In the genomic region with DNA sequence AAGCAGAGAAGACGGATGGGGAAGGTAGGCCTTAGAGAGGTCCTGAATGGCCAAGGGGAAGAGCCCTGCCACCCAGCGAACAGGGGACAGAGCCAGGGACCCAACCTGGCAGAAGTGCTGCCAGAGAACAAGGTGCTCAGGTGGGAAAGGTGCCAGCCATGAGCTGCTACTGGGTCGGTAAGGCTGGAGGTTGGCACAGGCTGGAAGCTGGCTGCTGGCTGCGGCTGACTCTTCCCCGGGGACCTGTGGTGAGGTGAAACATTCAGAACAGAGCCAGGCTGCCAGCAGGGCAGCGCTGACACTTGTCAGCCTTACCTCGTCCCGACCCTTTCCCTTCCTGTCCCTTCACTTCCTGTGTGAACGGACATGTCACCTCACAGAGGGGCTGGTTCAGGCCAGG, we compare ENCODE assay signal across 11 mouse cellular contexts.
DNase-seq lines count a peak whose midpoint lies in the region; ATAC-seq and TF ChIP-seq lines count a peak whose summit lies in the region.
"Had no signal": no experiment of that assay in that cellular context is flagged by ENCODE, and none has a peak within 500 bp of the region (broad histone marks: within the 10 kb centered on the region; RNA-seq: fewer than 3 reads in every experiment).

No protein-coding gene starts in this region.

- no peaks in the 10 kb centered on the region for H3K27me3 ChIP-seq in intestine, embryonic 15.5 days (replicated peaks)
- no peaks in the 10 kb centered on the region for H3K27me3 ChIP-seq in intestine, postnatal 0 days (replicated peaks; ENCODE audit: control insufficient read depth, insufficient read depth, low read length)
- no peaks in the 10 kb centered on the region for H3K27me3 ChIP-seq in kidney, postnatal 0 days (ENCODE audit: insufficient read depth, low read length)
- H3K27me3 ChIP-seq in forebrain, embryonic 16.5 days (replicated peaks; ENCODE audit: control insufficient read depth, insufficient read depth, low read length): peaks cover 10% of the 10 kb centered on the region; the same call in 1 of the 2 replicates

- H3K9ac ChIP-seq in intestine, embryonic 15.5 days: no peak overlapping the region
- H3K9ac ChIP-seq in intestine, postnatal 0 days (ENCODE audit: low read depth, low read length): no peak overlapping the region
- no peak overlapping the region for H3K9ac ChIP-seq in kidney, postnatal 0 days (ENCODE audit: low read depth, low read length)
- no peak overlapping the region for H3K9ac ChIP-seq in forebrain, embryonic 16.5 days (replicated peaks; ENCODE audit: low read depth, low read length)
- H3K9ac ChIP-seq: hindbrain, embryonic 14.5 days; limb, embryonic 12.5 days had no signal

- no peaks in the 10 kb centered on the region for H3K36me3 ChIP-seq in intestine, embryonic 15.5 days
- peaks cover 17% of the 10 kb centered on the region; the same call in 1 of the 2 replicates for H3K36me3 ChIP-seq in intestine, postnatal 0 days (ENCODE audit: control insufficient read depth, insufficient read depth)
- H3K36me3 ChIP-seq in kidney, postnatal 0 days (ENCODE audit: insufficient read depth, low read length): 0 out of 2 replicates have a peak, but pooled peaks cover 4% of the 10 kb centered on the region
- no peaks in the 10 kb centered on the region for H3K36me3 ChIP-seq in forebrain, embryonic 16.5 days (ENCODE audit: control insufficient read depth, insufficient read depth)
- H3K36me3 ChIP-seq: limb, embryonic 12.5 days had no signal

- TF ChIP-seq CTCF in intestine, postnatal 0 days (IDR thresholded peaks at IDR 0.05; ENCODE audit: low read depth): no peak
- TF ChIP-seq CTCF in kidney, postnatal 0 days (IDR thresholded peaks at IDR 0.05; ENCODE audit: low read depth): no peak

- H3K4me2 ChIP-seq in intestine, embryonic 15.5 days (replicated peaks): no peak overlapping the region
- H3K4me2 ChIP-seq in intestine, postnatal 0 days (replicated peaks; ENCODE audit: low read depth): no peak overlapping the region
- H3K4me2 ChIP-seq in kidney, postnatal 0 days (ENCODE audit: low read length): no peak overlapping the region
- H3K4me2 ChIP-seq in forebrain, embryonic 16.5 days (ENCODE audit: low read length): no peak overlapping the region
- H3K4me2 ChIP-seq: hindbrain, embryonic 14.5 days; limb, embryonic 12.5 days had no signal

- WGBS in intestine, embryonic 15.5 days: 67% methylated on average over 9 of the region's 9 CpGs
- 76% methylated on average over 9 of the region's 9 CpGs for WGBS in intestine, postnatal 0 days
- WGBS in kidney, postnatal 0 days: 65% methylated on average over 9 of the region's 9 CpGs
- 76% methylated on average over 9 of the region's 9 CpGs for WGBS in forebrain, embryonic 16.5 days

- 0 out of 2 replicates have a peak overlapping the region, but pooled peaks have one; percentile 13 for H3K27ac ChIP-seq in intestine, embryonic 15.5 days
- H3K27ac ChIP-seq in intestine, postnatal 0 days (ENCODE audit: low read depth, low read length): no peak overlapping the region
- 0 out of 2 replicates have a peak overlapping the region, but pooled peaks have one; percentile 2 for H3K27ac ChIP-seq in kidney, postnatal 0 days
- no peak overlapping the region for H3K27ac ChIP-seq in forebrain, embryonic 16.5 days (ENCODE audit: low read length)
- H3K27ac ChIP-seq: hindbrain, embryonic 14.5 days; limb, embryonic 12.5 days had no signal

- H3K4me1 ChIP-seq in intestine, embryonic 15.5 days (replicated peaks): peaks cover 45% of the 10 kb centered on the region
- peaks cover 5% of the 10 kb centered on the region; the same call in 1 of the 2 replicates for H3K4me1 ChIP-seq in intestine, postnatal 0 days (replicated peaks; ENCODE audit: control insufficient read depth, insufficient read depth, low read length)
- H3K4me1 ChIP-seq in kidney, postnatal 0 days (replicated peaks; ENCODE audit: insufficient read depth, low read length): peaks cover 43% of the 10 kb centered on the region
- peaks cover 21% of the 10 kb centered on the region for H3K4me1 ChIP-seq in forebrain, embryonic 16.5 days (replicated peaks; ENCODE audit: control insufficient read depth, insufficient read depth, low read length)

- H3K4me3 ChIP-seq in intestine, embryonic 15.5 days (replicated peaks): no peak overlapping the region
- H3K4me3 ChIP-seq in intestine, postnatal 0 days (ENCODE audit: low read depth, low read length): no peak overlapping the region
- H3K4me3 ChIP-seq in kidney, postnatal 0 days (replicated peaks; ENCODE audit: low read depth, low read length): no peak overlapping the region
- H3K4me3 ChIP-seq in forebrain, embryonic 16.5 days (replicated peaks; ENCODE audit: low read length): no peak overlapping the region
- H3K4me3 ChIP-seq: limb, embryonic 12.5 days; myocyte had no signal

- H3K9me3 ChIP-seq in intestine, embryonic 15.5 days: no peaks in the 10 kb centered on the region
- no peaks in the 10 kb centered on the region for H3K9me3 ChIP-seq in intestine, postnatal 0 days (ENCODE audit: control insufficient read depth)
- H3K9me3 ChIP-seq in kidney, postnatal 0 days (replicated peaks; ENCODE audit: low read length): no peaks in the 10 kb centered on the region
- no peaks in the 10 kb centered on the region for H3K9me3 ChIP-seq in forebrain, embryonic 16.5 days (ENCODE audit: control insufficient read depth, low read length)
- H3K9me3 ChIP-seq: limb, embryonic 12.5 days had no signal

- peak; percentile 77 for DNase-seq in 3134 (ENCODE audit: extremely low read depth, insufficient read length, low spot score)
- DNase-seq in 3T3-L1 (ENCODE audit: low read depth, low spot score): peak; percentile 13
- DNase-seq in kidney, postnatal 0 days (ENCODE audit: low spot score): no peak
- no peak for DNase-seq in cerebellum, adult 9-10 months
- DNase-seq: thymus, postnatal 4 days had no signal

- ATAC-seq in intestine, embryonic 15.5 days: no peak
- no peak for ATAC-seq in intestine, postnatal 0 days
- no peak for ATAC-seq in kidney, postnatal 0 days (replicated peaks; ENCODE audit: low FRiP score, low read depth)
- ATAC-seq in forebrain, embryonic 16.5 days: no peak

Comparison
In these comparisons a context has a peak if more than half of its experiments do, and no peak if none do; other contexts are left out.
1. H3K27ac ChIP-seq: peak in intestine, embryonic 15.5 days (single experiment) and kidney, postnatal 0 days (single experiment); none in intestine, postnatal 0 days (single experiment) and forebrain, embryonic 16.5 days (single experiment).
2. DNase-seq: peak in 3134 (single experiment) and 3T3-L1 (single experiment); none in kidney, postnatal 0 days (single experiment) and cerebellum, adult 9-10 months (single experiment).